Mouse (Mus musculus) megakaryocyte progenitor cell, adult 5-6 weeks (primary cell): Measurements from ENCODE around the gene Gnl3l. TPM values are rescaled to one million over a fixed set of nuclear protein-coding genes. Genes with fewer than 3 reads are reported as not detected.

Experiments used
- ATAC-seq: replicated peaks from 2 replicates; pipeline ENCODE4 v1.8.0; 2016; ENCODE audit warnings: mild to moderate bottlenecking, moderate TSS enrichment, inconsistent platforms; ENCODE audit not compliant: poor library complexity
- total RNA-seq, 2 experiments: library from RNA; stranded (forward) in 1 of 2; stranded (reverse) in 1 of 2; fragments of 157-497, 149-512 nt in 1 of 2; fragments of 200-1000 nt in 1 of 2; gene quantifications; 2 replicates each; pipeline versions ENCODE4 v1.2.3 to v1.2.4; 2015 to 2017

Gnl3l gene
- total RNA-seq, 2 experiments from 2014 or later: 36.1 to 42.4 TPM

GRCm38 (mm10) chrX:150960702-150961101 lies 56.4 kb downstream of the Gnl3l start:
- peak; percentile 56 for ATAC-seq

DNA sequence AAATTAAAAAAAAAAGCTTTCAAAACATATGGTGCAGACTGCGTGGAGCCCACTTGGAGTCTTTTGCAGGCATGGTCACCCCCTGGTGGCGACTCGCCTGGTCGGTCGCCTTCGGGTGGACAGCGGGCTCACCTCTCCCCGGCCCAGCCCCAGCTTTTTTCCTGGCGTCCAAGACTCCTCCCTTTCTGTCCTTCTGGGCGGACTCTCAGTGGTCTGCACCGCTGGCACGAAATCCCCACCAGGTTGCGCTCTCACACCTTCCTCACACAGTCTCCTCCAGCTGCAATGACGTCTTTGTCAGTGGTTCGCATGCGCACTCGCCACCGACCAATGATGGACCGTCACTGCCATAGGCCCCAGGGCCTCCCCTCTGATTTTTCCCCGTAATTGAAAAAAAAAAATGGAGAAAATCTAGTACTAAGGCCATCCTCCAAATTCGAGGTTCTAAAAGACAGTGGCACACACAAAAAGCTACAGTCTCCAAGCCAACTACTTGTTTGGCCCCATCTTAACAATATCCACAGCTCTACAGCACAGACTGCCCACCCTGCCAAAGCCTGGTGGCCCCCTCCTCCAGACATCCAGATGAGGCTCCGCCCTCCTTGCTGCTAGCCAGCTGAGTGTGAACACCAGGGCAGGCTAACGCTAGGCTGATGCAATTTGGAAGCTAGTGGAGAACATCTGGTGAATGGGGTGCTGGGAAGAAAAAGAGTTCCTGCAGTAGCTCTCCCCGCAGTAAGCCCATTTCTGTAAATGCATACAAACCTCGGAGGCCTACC lies 60.4 kb downstream of the Gnl3l start:
- peak; percentile 99 for ATAC-seq

GRCm38 (mm10) chrX:150956016-150956415 lies 61.1 kb downstream of the Gnl3l start:
- ATAC-seq: no peak

DNA sequence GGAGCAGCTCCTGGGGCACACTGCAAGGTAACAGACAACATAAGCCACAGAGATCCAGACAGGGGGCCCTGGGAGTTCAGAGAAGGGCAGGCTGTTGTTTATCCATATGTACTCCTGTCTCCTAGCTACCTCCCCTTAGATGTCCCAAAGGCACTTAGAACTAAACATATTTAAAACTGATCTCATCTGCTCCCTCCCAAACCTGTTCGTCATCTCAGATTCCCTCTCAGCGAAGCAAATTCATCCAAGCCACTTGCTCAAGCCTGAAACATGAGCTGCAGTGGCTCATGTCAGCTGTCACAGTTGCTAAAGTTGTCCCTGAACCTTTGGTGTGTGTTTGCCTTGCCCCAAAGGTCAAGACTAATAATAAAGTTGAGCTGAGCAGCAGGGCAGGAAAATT lies 61.7 kb downstream of the Gnl3l start:
- ATAC-seq: no peak

GRCm38 (mm10) chrX:150954721-150955120 lies 62.4 kb downstream of the Gnl3l start:
- ATAC-seq: no peak

Other genes with a start within 250 kb of the Gnl3l start
- gene Maged2, start 203.0 kb downstream of the Gnl3l start, total RNA-seq (2015): 3.1 and 3.7 TPM in 2 replicates
- gene Maged2, start 203.0 kb downstream of the Gnl3l start, total RNA-seq (2017): 4.0 and 6.5 TPM in 2 replicates
- gene Fgd1, start 28.8 kb upstream of the Gnl3l start, total RNA-seq (2015): 1.1 and 3.1 TPM in 2 replicates
- gene Fgd1, start 28.8 kb upstream of the Gnl3l start, total RNA-seq (2017): 1.5 and 2.1 TPM in 2 replicates
- 31.1 and 39.8 TPM in 2 replicates for gene Tsr2, start 79.2 kb upstream of the Gnl3l start, total RNA-seq (2015)
- 39.7 and 40.4 TPM in 2 replicates for gene Tsr2, start 79.2 kb upstream of the Gnl3l start, total RNA-seq (2017)
- 0.12 TPM in 1 of 2 replicates, not detected in the other for gene Wnk3, start 180.8 kb upstream of the Gnl3l start, total RNA-seq (2015)
- 0.07 TPM in 1 of 2 replicates, not detected in the other for gene Wnk3, start 180.8 kb upstream of the Gnl3l start, total RNA-seq (2017)